Mouse (Mus musculus) Patski (cell line): ENCODE measurements around the gene Cbx5. TPM values are rescaled to one million over a fixed set of nuclear protein-coding genes. Genes with fewer than 3 reads are reported as not detected.

Experiments
- ATAC-seq: fragments of 100-300 bp; one replicate; pipeline ENCODE4 v1.8.0; 2021
- CTCF ChIA-PET: fragments of 350-600 bp; sonication (Branson Sonifier 250); formaldehyde crosslinking; loops from one replicate; lab custom pipeline; 2022; ENCODE audit warnings: inconsistent platforms; lab: Charles Lee
- POLR2A ChIA-PET: fragments of 350-600 bp; sonication (Branson Sonifier 250); formaldehyde crosslinking; loops from one replicate; lab custom pipeline; 2022; ENCODE audit warnings: antibody characterized with exemption, inconsistent platforms; lab: Charles Lee
- DNase-seq: peaks from one replicate; pipeline ENCODE4 v3.0.0-alpha.2; 2011; ENCODE audit warnings: low read depth, low spot score
- H3K27me3 ChIP-seq: fragments of 371-371 bp; one replicate; pipeline ENCODE4 v1.5.1; 2021
- CTCF ChIP-seq: fragments of 100-300 bp; IDR thresholded peaks from one replicate; pipeline ENCODE4 v1.5.1; 2021
- in situ Hi-C: fragments of 300-500 bp; cut with MboI; formaldehyde crosslinking; loops from 3 replicates; pipeline ENCODE4 v1.11.1; 2018; ENCODE audit warnings: low pct_unique_long_range_greater_than_20kb, mixed read lengths
- polyA plus RNA-seq: library from polyadenylated mRNA; unstranded; gene quantifications from one replicate; pipeline ENCODE4 v1.2.3, GENCODE M21; 2021

The Cbx5 gene
- polyA plus RNA-seq, 1 experiment from 2014 or later: 92.4 TPM

DNA sequence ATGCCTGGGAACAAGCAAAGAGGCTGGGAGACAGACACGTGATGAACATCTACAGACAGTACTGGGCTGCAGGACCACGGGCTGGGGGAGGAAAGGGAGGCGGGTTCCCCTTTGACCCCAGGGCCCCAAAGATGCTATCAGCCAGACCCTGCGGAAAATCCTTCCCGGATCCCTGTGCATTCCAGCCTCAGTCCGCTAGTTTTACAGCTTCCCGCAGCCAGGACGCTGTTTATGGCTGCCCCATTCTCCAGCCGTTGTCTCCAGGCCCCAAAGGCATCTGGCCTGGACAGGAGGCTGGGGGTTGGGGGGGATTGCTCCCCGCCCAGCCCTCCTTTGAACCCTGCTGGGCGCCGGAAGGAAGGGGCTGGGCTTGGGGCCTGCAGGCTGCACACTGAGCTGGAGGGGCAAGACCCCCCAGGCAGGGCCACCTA lies 62.0 kb downstream of the Cbx5 start:
- DNase-seq (no peak), ATAC-seq (no peak)
- POLR2A ChIA-PET: interaction anchor here (1.8 kb wide), 1 partner anchor 211 kb away, joined by 7 read pairs; the partner anchor contains the start of genes Hoxc10 and Hoxc5
- H3K27me3 ChIP-seq: no peaks in the 10 kb centered on the region
- CTCF ChIA-PET: interaction anchor here (0.6 to 7.0 kb wide), 42 partner anchors 9 to 507 kb away, joined by 3 to 63 read pairs (median 4); partner anchors contain the start of genes Copz1, Gpr84, Hoxc10 and Hoxc5
- in situ Hi-C loops: no loop called here
- TF ChIP-seq CTCF: no peak

DNA sequence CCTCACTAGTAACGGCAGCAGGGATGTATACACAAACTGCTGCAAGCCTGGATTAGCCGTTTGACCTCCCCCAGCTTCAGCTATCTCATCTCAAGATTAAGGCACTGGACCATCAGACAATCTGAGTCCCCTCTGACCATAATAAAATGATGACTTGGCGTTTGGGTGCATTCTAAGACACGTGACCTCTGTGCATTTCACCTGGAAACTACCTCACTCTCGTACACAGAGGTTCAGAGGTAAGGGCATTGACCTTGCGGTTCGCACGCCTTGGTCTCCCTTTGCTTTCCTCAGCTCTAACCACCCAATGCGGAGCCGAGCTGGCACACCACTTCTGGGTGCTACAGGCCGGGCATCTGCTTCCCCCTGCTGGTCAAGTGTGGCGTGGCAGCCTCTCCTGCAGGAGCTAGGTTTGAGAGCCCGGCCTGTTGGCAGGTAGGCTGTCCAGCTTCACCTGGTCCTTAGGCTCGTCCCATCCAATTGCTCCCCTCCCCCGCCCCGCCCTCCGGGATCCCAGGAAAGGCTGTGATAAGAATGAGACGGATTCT lies 62.7 kb downstream of the Cbx5 start:
- ATAC-seq: peak; percentile 44
- DNase-seq: no peak
- H3K27me3 ChIP-seq: no peaks in the 10 kb centered on the region
- TF ChIP-seq CTCF: no peak
- in situ Hi-C loops: no loop called here
- CTCF ChIA-PET: interaction anchor here (0.7 to 7.0 kb wide), 32 partner anchors 9 to 412 kb away, joined by 3 to 63 read pairs (median 5); partner anchors contain the start of genes Copz1, Gpr84, Hoxc10 and Hoxc5
- POLR2A ChIA-PET: interaction anchor here (1.8 kb wide), 1 partner anchor 210 kb away, joined by 7 read pairs; the partner anchor contains the start of genes Hoxc10 and Hoxc5

DNA sequence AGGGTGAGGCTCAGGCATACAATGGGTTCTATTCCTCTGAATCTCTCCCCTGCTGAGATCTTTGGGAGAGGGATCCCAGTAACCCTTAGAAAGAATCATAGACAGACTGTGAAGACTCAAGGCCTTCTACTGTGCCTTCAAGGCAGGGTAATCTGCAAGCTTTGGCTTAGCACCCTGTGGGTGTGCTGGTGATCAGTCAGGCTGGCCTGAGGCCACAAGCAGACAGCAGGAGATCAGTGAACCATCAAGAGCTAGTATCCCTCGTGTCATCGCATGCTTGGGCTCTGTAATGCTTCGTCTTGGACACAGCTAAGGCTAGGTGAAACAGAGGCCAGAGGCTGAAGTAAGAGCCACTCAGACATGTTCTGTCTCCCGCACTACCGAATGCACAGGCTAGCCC lies 66.4 kb downstream of the Cbx5 start:
- TF ChIP-seq CTCF: no peak
- ATAC-seq (no peak), DNase-seq (no peak)
- in situ Hi-C loops: loop anchor here (5.0 kb wide), 2 partner anchors 186 to 416 kb away; no protein-coding TSS in a partner anchor
- POLR2A ChIA-PET: no interaction called here
- CTCF ChIA-PET: interaction anchor here (0.6 to 3.3 kb wide), 11 partner anchors 10 to 207 kb away, joined by 3 to 19 read pairs (median 4); partner anchors contain the start of gene Hoxc10
- no peaks in the 10 kb centered on the region for H3K27me3 ChIP-seq

DNA sequence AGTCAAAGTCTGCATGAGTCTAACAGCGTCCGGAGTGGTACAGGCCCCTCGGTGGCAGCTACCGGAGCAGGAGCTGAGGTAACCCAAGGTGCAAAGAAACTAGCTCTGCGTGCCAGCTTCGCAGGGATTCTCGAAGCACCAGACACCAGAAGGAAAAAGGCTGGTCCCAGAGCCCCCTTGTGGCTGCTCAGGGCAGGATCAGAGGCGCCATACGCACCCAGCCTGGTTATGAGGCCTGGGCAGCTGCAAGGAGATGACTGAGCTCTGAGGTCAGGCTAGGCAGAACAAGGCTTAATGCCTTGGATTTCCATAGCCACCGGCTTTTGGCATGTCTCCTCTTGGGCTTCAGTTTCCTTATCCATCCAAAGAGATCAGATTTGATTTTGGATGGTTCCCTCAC lies 67.1 kb downstream of the Cbx5 start:
- in situ Hi-C loops: loop anchor here (5.0 kb wide), 2 partner anchors 185 to 415 kb away; no protein-coding TSS in a partner anchor
- ChIA-PET CTCF (interaction anchor here (0.8 to 3.3 kb wide), 13 partner anchors 10 to 206 kb away, joined by 3 to 19 read pairs (median 4); partner anchors contain the start of gene Hoxc10), POLR2A (no interaction called here)
- DNase-seq (no peak), ATAC-seq (no peak)
- H3K27me3 ChIP-seq: no peaks in the 10 kb centered on the region
- no peak for TF ChIP-seq CTCF

DNA sequence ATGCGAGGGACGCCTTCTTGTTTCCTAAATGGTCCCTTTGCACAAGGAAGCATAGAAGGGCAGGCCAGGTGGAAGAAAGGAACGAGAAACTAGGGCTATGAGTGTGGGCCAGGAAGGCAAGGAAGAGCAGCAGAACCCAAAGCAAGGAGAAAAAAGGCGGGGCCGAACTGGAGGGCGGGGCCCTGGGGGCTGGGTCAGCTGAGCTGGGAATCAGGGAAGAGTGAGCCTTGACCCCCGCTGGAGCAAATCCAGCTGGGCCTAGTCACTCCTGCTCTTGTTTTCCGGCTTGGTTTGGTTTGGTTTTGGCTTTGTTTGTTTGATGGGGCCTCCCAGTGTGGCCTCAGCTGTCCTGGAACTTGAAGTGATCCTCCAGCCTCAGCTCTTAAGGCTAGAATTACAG lies 68.3 kb downstream of the Cbx5 start:
- CTCF ChIA-PET: interaction anchor here (1.9 to 3.3 kb wide), 2 partner anchors 158 to 205 kb away, joined by 6 to 19 read pairs; partner anchors contain the start of gene Hoxc10
- in situ Hi-C loops: loop anchor here (5.0 kb wide), 2 partner anchors 184 to 414 kb away; no protein-coding TSS in a partner anchor
- no peak for TF ChIP-seq CTCF
- POLR2A ChIA-PET: no interaction called here
- DNase-seq (no peak), ATAC-seq (no peak)
- no peaks in the 10 kb centered on the region for H3K27me3 ChIP-seq

DNA sequence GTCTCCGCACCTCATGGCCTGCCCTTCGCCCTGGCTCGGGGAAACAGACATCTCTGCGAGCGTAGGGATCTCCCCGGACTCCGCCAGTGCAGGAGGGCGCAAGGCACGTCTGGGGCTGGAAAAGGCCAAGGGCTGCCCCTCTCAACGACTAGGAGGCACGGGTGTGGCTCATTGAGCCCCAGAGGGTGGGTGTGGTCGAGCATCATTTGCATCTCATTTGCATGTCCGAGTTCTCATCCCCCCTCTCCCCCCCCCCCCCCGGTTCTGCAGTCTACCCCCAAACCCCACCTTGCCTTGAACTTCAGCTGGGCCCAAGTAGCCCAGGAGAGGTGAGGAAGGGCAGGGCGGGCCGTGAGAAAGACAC lies 69.3 kb downstream of the Cbx5 start:
- POLR2A ChIA-PET: no interaction called here
- in situ Hi-C loops: loop anchor here (5.0 kb wide), 2 partner anchors 183 to 413 kb away; no protein-coding TSS in a partner anchor
- no peak for DNase-seq
- CTCF ChIA-PET: interaction anchor here (1.9 kb wide), 1 partner anchor 157 kb away, joined by 6 read pairs; no protein-coding TSS in a partner anchor
- no peak for TF ChIP-seq CTCF
- H3K27me3 ChIP-seq: no peaks in the 10 kb centered on the region
- ATAC-seq: no peak

DNA sequence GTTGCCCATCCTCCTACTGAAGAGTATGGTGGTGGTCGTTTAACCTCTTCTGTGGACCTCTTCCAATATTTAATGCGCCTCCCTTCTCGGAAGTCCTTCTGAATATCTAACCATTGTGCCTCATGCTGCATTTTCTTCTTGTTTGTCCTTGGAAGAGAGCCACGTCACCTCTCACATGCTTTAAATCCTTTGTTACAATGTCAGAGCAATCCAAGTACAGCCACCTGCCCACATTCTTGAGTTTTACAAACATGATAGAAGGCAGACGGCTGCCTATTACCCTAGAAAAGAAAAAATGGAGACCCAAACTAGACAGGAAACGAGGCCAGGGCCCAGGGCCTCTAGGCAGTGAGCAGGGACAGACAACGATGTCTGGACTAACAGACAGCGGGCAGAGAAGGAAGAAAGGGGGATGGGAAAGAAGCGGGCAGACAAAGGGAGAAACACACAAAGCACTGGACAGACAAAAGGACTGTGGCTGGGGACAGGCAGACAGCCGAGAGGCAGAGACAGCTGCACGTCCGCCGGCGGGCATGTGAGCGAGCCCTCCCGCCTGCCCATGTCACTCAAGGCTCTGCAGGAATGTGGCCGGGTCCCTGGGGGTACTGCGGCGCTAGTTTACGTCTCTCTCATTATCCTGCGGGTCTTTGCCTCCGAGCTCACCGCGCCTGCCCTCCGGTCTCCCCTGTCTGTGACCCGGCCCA lies 69.9 kb downstream of the Cbx5 start:
- DNase-seq (no peak), ATAC-seq (no peak)
- in situ Hi-C loops: loop anchor here (5.0 to 10.0 kb wide), 3 partner anchors 155 to 412 kb away; partner anchors contain the start of gene Hoxc4
- POLR2A ChIA-PET: no interaction called here
- no peaks in the 10 kb centered on the region for H3K27me3 ChIP-seq
- CTCF ChIA-PET: interaction anchor here (1.9 kb wide), 1 partner anchor 156 kb away, joined by 6 read pairs; no protein-coding TSS in a partner anchor
- TF ChIP-seq CTCF: no peak

DNA sequence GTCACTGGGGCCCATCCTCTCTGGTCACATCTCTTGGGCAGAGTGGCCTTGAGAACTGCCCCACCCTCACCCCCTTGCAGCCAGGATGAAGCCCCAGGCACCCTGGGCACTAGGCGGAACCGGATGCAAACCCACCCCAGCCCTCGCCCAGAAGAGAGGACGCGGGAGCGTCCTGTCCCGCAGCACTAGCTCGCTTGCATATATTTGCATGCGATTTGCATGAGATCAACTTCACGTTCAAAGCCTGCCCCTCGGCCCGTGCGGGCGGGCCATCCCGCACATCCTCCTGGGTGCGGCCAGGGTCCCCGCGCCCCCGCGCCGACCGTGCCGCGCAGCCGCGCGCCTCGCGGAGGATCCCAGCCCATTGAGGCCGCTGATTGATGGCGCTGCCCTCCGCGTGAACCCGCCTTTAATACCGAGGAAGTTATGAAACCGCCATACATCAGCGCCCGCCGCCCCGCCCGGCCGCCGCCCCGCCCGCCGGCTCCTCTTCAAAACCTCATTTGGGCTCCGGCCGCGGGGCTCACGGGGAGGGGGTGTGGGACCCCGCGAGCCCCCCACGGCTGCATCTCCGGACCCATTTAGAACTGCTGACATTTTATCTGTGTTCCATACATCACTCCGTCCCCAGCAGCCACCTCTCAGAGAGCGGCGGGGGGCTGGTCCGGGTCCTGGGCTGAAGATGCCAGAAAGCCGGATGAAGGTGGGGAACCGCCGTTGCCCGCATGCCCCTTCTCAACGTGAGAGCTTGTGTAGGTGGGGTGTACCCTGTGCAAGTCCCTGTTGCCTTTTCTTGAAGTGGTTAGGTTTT lies 70.6 kb downstream of the Cbx5 start:
- ChIA-PET CTCF (interaction anchor here (1.1 to 2.3 kb wide), 3 partner anchors 156 to 182 kb away, joined by 3 to 6 read pairs (median 3); no protein-coding TSS in a partner anchor), POLR2A (no interaction called here)
- peak; percentile 15 for ATAC-seq
- in situ Hi-C loops: loop anchor here (10.0 kb wide), 1 partner anchor 154 kb away; the partner anchor contains the start of gene Hoxc4
- no peaks in the 10 kb centered on the region for H3K27me3 ChIP-seq
- no peak for TF ChIP-seq CTCF
- DNase-seq: no peak

DNA sequence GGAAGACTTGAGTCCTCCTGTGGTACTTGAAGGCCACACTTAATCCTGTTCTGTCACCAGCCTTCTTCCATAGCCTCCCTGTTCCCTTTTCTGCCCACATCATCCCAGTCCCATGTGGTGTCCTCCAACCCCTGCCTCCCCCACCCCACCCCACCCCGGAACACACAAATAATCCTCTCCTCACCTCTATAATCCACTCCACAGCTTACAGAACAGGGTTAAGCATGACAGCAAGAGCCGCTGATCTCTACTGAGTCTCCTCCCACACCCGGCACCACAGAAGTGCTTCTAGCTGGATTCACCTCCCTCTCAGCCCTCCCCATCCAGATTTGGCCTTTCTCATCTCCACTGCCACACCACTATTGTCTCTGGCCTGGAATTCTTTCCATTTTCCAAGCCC lies 71.8 kb downstream of the Cbx5 start:
- POLR2A ChIA-PET: no interaction called here
- in situ Hi-C loops: loop anchor here (10.0 kb wide), 1 partner anchor 153 kb away; the partner anchor contains the start of gene Hoxc4
- CTCF ChIA-PET: interaction anchor here (0.6 to 2.3 kb wide), 4 partner anchors 9 to 180 kb away, joined by 3 to 6 read pairs (median 3); no protein-coding TSS in a partner anchor
- TF ChIP-seq CTCF: no peak
- H3K27me3 ChIP-seq: no peaks in the 10 kb centered on the region
- DNase-seq: no peak
- ATAC-seq: no peak
